Mouse (Mus musculus): ENCODE data around the gene Mical1. TPM values are rescaled to one million over a fixed set of nuclear protein-coding genes. Genes with fewer than 3 reads are reported as not detected.

Mical1 gene
- total RNA-seq (2023): 469 and 590 TPM in 2 replicates

GRCm38 (mm10) chr10:41476171-41477017, at the start of gene Mical1:
TSS of gene Mical1 (plus strand) at chr10:41476314.

GRCm38 (mm10) chr10:41450137-41450670, 25.9 kb upstream of the Mical1 start, which contains the start of gene Zbtb24:
TSS of gene Zbtb24 (plus strand) at chr10:41450383.

GRCm38 (mm10) chr10:41489708-41490517, 13.8 kb downstream of the Mical1 start, which contains the start of the genes Smpd2 and Ppil6:
TSS of gene Smpd2 (minus strand) at chr10:41490369.
TSS of gene Ppil6 (plus strand) at chr10:41490439.

GRCm38 (mm10) chr10:41518981-41519618, 43.0 kb downstream of the Mical1 start, which contains the start of gene Cd164:
TSS of gene Cd164 (plus strand) at chr10:41519414.

Other genes starting within 250 kb of the Mical1 start
- 10.8 and 12.6 TPM in 2 replicates for gene Fig4, start 173.1 kb upstream of the Mical1 start, total RNA-seq (2023)
- not detected in 2 replicates for gene Ak9, start 172.3 kb upstream of the Mical1 start, total RNA-seq (2023)
- gene Zbtb24, start 25.9 kb upstream of the Mical1 start, total RNA-seq (2023): 19.0 and 20.2 TPM in 2 replicates
- 17.8 and 21.0 TPM in 2 replicates for gene Smpd2, start 14.1 kb downstream of the Mical1 start, total RNA-seq (2023)
- gene Ppil6, start 14.1 kb downstream of the Mical1 start, total RNA-seq (2023): 0.50 and 1.0 TPM in 2 replicates
- 222 and 263 TPM in 2 replicates for gene Cd164, start 43.1 kb downstream of the Mical1 start, total RNA-seq (2023)
- 5.7 and 7.0 TPM in 2 replicates for gene Ccdc162, start 240.3 kb downstream of the Mical1 start, total RNA-seq (2023)